Comparison of ENCODE assay signal across 8 mouse cellular contexts in genomic region chr16:32099638-32100150, GRCm38 (mm10). TPM values are rescaled to one million over a fixed set of nuclear protein-coding genes. Genes with fewer than 3 reads are reported as not detected.
DNase-seq lines count a peak whose midpoint lies in the region; ATAC-seq lines count a peak whose summit lies in the region.

Gene Pigx (minus strand): TSS chr16:32099740.
Gene Cep19 (plus strand): TSS chr16:32099800.

- no peaks in the 10 kb centered on the region for H3K27me3 ChIP-seq in hindbrain, embryonic 13.5 days

- peak within 1 kb of the TSS; percentile 83 for H3K4me2 ChIP-seq in hindbrain, embryonic 13.5 days

- H3K36me3 ChIP-seq in hindbrain, embryonic 13.5 days = peaks cover 37% of the 10 kb centered on the region

- H3K9ac ChIP-seq in hindbrain, embryonic 13.5 days = peak within 1 kb of the TSS; percentile 94

- under 1% methylated on average over 11 of the region's 34 CpGs for WGBS in hindbrain, embryonic 13.5 days

- peak within 1 kb of the TSS; percentile 89 for H3K27ac ChIP-seq in hindbrain, embryonic 13.5 days

- peaks cover 22% of the 10 kb centered on the region for H3K4me1 ChIP-seq in hindbrain, embryonic 13.5 days (replicated peaks)

- DNase-seq in Muller cell, postnatal 12 days (ENCODE audit: inconsistent ontology term) = peak; percentile 97
- peak; percentile 91 for DNase-seq in cerebellum, adult 9-11 months
- peak; percentile 84 to 88 for DNase-seq in frontal cortex, postnatal 10 days (ENCODE audit: low spot score in 2 of 2)
- DNase-seq in layer of hippocampus, postnatal 25 days (ENCODE audit: extremely low spot score in 1 of 2, low spot score in 1 of 2) = peak; percentile 73 to 84
- DNase-seq in lung, postnatal 25 days (ENCODE audit: low spot score) = peak; percentile 87
- peak; percentile 95 for DNase-seq in retina, embryonic 14.5 days (ENCODE audit: low spot score)
- peak; percentile 92 for DNase-seq in thymus, postnatal 4 days

- H3K4me3 ChIP-seq in hindbrain, embryonic 13.5 days = peak within 1 kb of the TSS; percentile 97

- peak; percentile 98 for ATAC-seq in hindbrain, embryonic 13.5 days (ENCODE audit: low FRiP score)

- no peaks in the 10 kb centered on the region for H3K9me3 ChIP-seq in hindbrain, embryonic 13.5 days

RNA-seq across cellular contexts. Expression of gene Pigx, which starts in this region (rescaled TPM):
- 131 and 132 TPM in 2 replicates for polyA plus RNA-seq in hindbrain, embryonic 13.5 days (2015; fragmentation: Nextera tagmentation; extraction: Ambion mirVana)
- 10 to 100 TPM; 21.9 to 29.5 TPM for total RNA-seq in layer of hippocampus, postnatal 25 days (2021)

RNA-seq across cellular contexts. Expression of gene Cep19, which starts in this region (rescaled TPM):
- polyA plus RNA-seq in hindbrain, embryonic 13.5 days (2015; fragmentation: Nextera tagmentation; extraction: Ambion mirVana) = 48.4 and 52.0 TPM in 2 replicates
- total RNA-seq in layer of hippocampus, postnatal 25 days (2021) = 10 to 100 TPM; 62.9 to 65.4 TPM

Comparison
In these comparisons a context has a peak if more than half of its experiments do, and no peak if none do; other contexts are left out.
1. Peak in every context shown above with its lines: DNase-seq, ATAC-seq, H3K4me3 ChIP-seq and H3K27ac ChIP-seq.